Mouse (Mus musculus): ENCODE data around the gene Gm9837. TPM values are rescaled to one million over a fixed set of nuclear protein-coding genes. Genes with fewer than 3 reads are reported as not detected.

Gene Gm9837
- total RNA-seq, 2 experiments from 2014 or later: not detected

DNA sequence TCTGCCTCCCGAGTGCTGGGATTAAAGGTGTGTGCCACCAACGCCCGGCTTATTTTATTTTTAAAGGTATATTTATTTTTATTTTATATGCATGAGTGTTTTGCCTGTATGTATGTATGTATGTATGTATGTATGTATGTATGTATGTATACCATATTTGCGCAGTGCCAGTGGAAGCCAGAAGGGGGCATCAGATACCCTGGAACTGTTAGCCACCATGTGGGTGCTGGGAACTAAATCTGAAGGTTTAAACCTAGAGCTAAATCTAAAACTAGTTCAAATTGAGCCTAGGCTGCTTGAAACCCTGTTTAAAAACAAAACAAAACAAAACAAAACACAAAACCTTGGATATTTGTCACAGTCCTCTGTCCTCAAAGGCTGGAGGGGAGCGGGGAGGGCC, 18.7 kb upstream of the Gm9837 start:
- intact Hi-C loops (cut with DNase I): loop anchor here (5.0 kb wide), 1 partner anchor 93 kb away; no protein-coding TSS in a partner anchor
- DNase-seq: no peak

DNA sequence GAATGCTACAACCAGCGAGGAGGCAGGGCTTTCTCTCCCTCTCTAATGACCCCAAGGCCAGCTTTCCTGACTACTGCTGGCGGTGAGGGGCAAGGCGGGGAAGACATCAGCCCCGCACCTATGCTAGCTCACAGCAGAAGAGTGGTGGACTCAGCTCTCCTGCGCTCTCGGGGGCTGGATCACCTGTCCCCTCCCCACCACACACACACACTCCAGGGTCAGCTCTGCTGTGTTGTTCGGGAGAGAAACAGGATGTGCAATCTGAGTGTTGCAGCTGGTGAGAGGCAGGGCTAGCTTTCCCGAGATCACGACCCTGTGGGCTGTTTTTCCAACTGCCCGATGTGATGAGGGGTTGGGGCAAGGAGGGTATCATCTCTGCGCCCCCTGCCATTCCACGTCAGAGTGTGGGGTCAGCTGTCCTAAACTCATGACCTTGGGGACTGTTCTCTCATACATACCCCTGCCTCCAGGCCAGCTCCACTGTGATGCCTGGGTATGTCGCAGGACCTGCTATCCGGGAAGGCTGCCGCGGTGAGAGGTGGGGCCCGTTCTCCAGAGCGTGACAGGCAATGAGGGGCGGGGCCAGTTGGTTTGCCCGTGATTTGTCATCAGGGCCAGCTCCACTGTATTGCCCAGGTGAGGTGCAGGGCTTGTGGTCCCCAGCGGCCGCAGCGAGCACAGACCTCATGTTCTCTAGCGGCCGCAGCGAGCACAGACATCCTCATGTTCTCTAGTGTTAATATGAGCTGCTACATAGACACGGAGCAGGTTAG, 16.7 kb upstream of the Gm9837 start:
- intact Hi-C loops (cut with DNase I): loop anchor here (5.0 kb wide), 1 partner anchor 95 kb away; no protein-coding TSS in a partner anchor
- no peak for DNase-seq

DNA sequence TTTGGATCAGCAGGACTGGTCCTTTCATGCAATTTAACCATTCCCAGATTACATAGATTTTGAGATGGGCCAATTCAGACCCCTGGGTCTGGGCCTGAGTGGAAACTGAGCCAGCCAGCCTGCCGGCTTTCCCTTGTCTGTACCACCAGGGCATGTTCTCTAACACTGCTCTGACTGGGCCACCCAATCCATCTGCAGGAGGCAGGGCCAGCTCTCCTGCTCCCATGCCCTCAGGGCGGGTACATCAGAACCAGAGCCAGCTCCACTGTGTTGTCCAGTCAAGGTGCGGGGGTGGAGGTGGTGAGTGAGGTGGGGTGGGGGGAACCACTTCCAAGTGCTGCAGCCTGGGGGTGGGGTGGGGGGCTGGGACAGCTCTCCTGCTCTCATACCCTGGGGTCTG, 16.1 kb upstream of the Gm9837 start:
- intact Hi-C loops (cut with DNase I): loop anchor here (5.0 kb wide), 1 partner anchor 96 kb away; no protein-coding TSS in a partner anchor
- no peak for DNase-seq

DNA sequence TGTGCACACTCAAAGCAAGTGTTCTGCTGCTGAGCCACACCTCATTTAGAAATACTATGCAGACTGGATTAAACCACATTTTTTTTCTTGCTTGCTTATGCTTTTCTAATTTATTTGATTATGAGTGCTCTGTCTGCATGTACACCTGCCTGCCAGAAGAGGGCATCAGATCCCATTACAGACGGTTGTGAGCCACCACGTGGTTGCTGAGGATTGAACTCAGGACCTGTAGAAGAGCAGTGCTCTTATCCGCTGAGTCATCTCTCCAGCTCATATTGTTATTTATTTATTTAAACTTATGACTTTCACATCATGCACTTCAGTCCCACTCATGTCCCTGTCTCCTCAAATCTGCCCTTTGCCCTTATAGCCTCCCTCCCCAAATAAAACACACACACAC, 15.4 kb upstream of the Gm9837 start:
- no peak for DNase-seq
- intact Hi-C loops (cut with DNase I): loop anchor here (5.0 kb wide), 1 partner anchor 97 kb away; no protein-coding TSS in a partner anchor

DNA sequence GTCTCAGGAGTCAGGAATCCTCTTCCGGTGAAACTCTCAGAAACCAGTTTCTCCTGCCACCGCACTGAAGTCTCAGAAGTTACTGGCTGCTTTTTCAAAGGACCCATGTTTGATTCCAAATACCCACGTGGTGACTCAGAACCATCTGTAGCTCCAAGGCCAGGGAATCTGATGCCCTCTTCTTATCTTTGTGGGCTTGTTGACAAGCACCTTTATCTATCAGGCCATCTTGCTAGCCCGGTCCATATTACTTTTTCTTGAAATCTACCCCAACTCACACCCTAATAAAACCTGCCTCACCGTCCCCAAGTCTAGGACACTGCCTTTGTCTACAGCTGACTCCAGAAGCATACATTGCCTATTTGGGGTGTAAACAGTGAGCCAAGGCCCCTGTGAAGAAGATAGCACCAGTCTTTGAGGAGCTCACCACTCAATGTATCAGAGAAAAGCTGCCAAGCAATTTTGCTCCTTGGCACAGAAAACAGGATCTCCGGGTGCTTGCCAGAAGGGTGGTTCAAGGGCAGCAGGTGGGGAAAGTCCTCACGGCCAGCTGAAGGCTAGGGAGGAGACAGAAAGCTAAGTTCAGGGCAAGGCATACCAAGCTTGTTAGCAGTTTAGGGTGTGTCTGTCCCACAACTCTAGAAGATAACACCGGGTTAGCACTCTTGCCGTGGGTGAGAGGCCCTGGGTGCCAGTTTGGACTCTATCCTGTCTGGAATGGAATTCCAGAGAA, 13.0 kb upstream of the Gm9837 start:
- no peak for DNase-seq
- intact Hi-C loops (cut with DNase I): no loop called here

DNA sequence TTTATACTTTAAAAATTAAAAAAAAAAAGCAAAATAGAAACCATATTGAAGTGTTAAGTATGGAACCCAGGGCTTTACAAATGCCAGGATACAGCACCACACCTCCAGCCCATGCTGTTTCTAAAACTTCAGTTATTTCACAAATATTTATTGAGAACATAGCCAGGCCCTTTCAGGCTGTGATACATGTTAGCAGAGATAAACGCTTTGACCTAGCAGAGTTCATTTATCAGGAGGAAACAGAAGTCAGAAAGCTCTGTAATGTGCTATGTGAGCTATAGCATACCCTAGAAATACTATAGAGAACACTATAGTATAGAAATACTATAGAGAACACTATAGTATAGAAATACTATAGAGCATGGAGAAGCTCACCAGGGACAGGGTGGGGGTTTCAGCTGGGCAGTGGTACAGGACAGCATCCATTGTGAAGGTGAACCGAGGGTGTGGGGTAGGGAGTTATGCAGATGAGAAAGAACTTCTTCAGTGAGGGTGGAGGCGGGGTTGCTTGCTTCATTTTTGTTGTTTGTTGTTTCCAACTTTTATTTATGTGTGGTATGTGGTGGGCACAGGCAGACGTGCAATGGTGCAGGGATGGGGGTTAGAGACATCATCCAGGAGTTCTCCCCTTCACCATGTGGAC, 10.9 kb upstream of the Gm9837 start:
- intact Hi-C loops (cut with DNase I): no loop called here
- no peak for DNase-seq

DNA sequence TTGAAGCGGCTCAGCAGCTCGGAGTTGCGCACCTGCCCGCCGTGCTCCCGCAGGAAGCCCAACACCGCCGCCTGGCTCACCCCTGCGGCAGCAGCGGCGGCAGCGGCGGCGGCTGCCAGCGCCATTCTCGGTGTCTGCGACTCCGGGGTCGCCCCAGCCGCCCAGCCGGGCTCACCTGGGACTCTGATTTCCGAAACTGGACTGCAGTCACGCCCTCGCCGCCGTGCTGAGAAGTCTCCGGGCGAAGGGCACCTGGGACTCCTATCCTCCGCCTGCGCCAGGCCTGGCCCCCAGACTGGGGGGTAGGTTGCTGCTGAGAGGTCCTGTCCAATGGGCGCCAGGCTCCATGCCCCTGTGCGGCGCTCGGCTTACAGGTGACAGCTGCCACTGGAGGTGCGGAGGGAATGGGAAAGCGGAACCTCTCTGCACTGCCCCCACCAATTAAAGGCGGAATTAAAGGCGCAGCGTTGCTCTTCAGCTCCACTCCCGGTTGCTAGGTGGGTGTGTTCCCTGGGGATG, 9.6 kb upstream of the Gm9837 start, which contains the start of the genes Gm9945 and Sowaha:
TSS of gene Gm9945 (plus strand) at position 384 of the 519 bp plus-strand sequence.
TSS of gene Sowaha (minus strand) at position 492 of the 519 bp plus-strand sequence.
- no peak for DNase-seq
- intact Hi-C loops (cut with DNase I): no loop called here

DNA sequence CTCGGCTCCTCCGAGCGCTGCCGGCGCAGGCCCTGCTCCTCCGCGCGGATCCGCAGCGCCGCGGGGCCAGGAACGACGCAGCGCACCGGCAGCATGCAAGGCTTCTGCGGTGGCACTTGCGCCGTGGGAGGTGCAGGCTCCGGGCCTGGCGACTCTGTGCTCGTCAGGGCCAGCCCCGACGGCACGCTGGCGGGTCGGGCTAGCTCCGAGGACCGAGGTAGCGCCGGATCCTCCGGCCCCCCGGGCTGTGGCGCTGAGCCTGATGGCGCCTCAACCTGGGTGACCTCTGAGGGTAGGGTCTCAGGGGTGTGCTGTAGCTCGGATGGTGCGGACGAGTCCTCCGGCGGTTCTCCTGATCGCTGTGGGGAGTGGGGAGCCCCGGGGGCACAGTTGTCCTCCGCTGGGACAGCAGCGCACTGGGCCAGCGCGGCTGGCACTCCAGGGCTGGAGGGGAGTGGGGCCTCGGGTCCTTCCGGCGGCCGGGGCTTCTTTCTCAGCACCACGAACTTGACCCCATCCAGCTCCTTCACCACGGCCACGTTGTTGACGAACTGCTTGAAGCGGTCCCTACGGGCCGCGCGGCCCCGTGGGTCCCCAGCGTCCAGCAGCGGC, 9.0 kb upstream of the Gm9837 start:
- intact Hi-C loops (cut with DNase I): no loop called here
- peak in 1 of 2 experiments; percentile 17 for DNase-seq

DNA sequence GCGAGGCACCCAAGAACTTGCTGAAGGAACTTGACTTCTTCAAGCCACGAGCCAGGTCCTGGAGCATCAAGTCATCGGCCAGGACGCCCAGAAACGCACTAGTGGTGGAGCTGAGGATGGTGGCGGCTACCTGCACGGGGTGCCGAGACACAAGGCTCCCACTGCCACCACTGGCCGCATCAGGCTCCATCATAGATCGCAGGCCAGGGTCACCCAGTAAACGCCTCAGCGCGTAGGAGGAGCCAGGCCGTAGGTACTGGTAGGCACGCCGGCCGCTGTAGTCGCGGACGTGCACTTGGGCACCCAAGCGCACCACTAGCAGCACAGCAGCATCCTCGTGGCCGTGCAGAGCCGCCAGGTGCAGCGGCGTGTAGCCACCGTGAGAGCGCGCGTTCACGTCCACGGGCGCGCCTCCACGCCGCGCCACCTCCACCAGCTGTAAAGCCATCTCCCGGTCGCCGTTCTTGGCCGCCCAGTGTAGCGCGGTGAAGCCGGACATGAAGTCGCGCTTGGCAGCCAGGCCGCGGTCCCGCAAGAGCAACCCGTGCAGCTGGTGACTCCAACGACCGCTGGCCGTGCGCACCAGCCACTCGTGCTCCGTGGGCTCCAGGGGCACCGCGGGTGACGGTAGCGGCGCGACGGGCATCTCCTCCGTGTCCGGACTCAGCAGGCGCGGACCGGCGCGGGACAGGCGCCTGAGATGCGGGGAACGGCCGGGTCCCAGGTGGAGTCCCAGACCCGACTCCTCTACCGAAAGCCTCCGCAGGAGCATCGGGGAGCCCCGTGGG, 8.3 kb upstream of the Gm9837 start:
- intact Hi-C loops (cut with DNase I): no loop called here
- no peak for DNase-seq

DNA sequence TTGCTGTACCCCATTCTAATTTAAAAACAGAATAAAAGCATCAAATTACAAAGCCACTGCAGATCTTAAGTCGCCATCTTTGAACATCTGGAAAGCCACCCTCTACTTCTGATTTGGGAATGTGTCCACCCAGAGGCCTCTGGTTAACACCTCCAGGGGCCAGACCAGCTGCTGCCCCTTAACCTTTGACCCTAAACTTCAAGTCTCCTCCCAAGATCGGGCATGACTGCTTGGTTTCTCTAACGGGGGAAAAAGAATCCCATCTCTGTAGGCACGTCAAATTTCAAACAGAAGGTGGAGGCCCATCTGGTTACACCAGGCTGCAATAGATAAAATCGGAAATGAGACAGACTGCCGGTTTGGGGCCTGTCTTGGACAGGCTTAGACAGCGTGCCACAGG, 7.6 kb upstream of the Gm9837 start:
- intact Hi-C loops (cut with DNase I): no loop called here

DNA sequence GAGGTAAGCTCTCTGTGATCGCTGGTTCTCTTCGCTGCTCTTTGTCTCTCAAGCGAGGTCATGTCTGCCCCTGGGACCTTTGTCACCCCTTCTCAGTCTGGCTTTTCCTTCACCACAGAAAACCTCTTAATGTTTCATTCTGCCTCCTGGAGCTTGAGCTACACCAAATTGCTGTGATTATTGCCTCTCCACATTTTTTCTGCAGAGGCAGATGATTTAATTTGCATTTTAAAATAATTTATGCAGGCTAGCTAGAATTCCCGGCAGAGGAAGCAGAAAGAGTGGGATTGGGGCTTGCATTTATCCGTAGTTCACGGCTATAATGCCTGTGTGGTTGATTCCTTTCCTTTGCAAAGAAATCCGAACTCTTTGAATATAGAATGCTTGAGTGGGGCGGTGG, 5.3 kb upstream of the Gm9837 start:
- no peak for DNase-seq
- intact Hi-C loops (cut with DNase I): no loop called here

More for the DNA sequence above, 7.6 kb upstream of the Gm9837 start:
- DNase-seq: no peak

DNA sequence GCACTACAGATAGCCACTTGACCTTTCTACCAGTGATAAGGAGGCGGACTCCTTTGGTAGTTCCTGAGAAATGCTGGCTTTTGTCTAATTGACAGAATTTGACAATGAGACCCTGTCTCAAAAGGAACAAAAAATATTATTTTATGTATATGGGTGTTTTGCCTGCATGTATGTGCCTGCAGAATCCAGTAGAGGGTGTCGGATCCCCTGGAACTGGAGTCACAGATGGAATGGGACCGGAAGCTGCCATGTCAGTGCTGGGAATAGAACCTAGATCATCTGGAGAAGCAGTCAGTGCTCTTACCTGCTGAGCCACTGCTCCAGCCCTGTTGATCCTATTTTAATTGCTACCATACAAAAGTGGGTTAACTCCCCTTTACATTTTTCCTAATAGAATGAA, 2.4 kb upstream of the Gm9837 start:
- intact Hi-C loops (cut with DNase I): loop anchor here (5.0 kb wide), 2 partner anchors 95 to 110 kb away; partner anchors contain the start of gene Kif3a
- DNase-seq: no peak

DNA sequence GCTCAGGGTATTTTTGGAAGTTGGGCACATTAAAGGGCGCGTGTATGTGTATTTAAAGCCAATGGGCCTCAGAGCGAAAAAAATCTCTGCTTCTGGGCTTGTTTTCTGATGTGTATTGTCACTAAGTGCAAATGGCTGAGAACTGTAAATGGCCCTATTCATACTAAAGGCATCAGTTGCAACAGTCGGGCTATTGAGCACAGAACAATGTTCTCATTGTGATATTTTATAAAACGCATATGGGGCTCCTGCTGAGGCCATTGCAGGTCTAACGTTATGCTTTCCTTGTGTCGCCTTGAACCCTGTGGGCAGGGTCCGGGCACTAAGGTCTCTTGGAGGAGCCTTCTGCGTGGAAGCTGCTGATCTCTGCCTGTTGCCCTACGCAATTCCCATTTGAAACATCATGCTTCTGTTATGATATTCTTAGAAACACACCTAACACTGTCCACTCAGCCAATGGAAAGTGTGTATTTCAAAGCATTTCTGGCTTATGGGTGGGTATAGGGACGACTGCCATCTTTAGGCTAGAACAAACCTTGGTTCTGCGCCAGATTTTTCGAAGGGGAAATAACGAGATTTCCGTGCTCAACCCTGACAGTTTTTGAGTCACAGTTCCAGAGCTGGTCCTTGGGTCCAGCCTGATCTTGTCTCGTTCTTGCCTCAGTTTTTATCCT, 848 bp downstream of the Gm9837 start:
- no peak for DNase-seq
- intact Hi-C loops (cut with DNase I): loop anchor here (5.0 to 10.0 kb wide), 2 partner anchors 57 to 385 kb away; partner anchors contain the start of gene Gm12216

DNA sequence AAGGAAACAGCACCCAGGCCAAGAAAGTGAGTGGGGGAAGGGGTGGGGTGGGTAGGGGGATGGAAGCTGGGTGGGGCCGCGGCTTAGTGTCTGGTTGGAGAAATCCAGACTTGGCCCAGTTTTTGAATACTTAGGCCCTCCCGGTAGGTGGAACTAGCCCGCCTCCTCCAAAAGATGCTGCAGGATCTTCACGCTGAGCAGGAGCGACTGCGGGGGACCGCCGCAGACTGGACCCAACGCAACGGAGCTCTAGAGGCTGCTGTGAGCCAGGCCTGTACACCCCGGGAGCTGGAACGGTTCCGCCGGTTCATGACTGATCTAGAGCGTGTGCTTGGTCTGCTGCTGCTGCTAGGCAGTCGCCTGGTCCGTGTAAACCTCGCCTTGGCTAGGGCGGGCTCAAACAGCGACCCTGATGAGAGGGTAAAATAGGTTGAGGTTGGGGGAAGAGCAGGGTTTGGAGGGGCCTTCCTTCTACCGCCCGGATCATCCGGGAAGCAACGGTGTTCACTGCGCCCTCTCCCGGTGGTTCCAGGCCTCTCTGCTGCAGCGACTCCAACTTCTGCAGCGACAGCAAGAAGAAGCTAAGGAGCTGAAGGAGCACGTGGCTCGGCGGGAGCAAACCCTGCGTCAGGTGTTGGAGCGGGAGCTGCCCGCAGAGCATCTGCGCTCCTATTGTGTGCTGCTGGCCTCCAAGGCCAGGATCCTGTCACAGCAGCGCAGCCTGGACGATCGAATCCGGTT, 3.9 kb downstream of the Gm9837 start:
- DNase-seq: peak; percentile 80 to 84
- intact Hi-C loops (cut with DNase I): loop anchor here (2.0 to 10.0 kb wide), 3 partner anchors 34 to 388 kb away; partner anchors contain the start of gene Gm12216

DNA sequence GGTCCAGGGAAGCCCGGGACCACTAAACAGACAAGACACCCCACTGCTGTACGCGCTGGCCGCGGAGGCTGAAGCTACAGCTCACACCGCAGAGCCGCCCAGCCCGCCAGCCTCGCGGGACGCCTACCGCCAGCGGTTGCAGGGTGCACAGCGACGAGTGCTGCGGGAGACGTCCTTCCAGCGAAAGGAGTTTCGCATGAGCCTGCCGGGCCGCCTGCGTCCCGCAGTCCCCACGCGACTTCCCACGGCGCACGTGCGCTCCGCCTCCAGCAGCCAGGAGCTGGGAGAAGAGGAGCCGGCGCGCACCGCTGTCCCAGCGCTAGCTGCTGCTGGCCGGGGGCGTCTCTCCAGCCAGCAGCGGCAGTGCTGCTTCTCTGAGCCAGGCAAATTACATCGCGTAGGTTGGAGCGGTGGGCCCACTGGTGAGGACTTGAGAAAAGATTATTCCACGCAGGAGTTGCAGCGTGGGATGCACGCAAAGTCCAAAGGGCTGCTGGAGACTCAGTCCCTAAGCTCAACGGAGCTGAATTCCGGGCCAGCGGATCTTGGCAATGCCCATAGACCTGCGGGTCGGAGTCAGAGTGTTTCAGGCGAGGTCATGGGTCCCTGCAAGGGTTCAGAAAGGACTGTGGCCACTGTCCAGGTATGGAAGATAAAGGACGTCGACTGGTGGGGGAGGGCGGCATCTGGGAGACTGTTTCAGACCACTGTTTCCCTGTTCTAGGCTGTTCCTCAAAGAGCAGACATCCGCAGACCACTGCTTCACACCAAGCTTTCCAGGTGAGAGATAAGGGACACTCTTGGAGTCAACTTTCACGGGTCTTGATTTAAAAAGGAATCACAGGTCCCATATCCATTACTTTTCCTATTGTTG, 6.5 kb downstream of the Gm9837 start:
- intact Hi-C loops (cut with DNase I): loop anchor here (10.0 kb wide), 1 partner anchor 391 kb away; the partner anchor contains the start of gene Gm12216
- DNase-seq: no peak

DNA sequence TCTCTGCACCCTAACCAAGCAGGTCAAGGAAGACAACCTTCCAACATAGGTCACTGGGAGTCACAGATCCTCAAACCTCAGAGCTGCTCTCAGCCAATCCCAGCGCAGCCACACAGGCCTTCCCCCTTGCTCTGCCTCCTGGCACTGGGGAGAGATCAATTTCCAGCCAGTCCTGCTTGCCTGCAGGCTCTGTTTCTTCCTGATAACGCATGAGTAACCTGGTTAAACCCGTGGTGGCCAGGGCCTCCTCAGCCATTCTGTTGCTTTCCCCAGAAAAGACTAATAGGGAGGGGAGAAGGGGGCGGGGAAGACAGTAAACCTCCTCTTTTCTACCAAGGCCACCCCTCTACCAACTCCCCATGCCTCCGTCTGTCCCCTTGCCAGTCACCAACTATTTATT, 8.6 kb downstream of the Gm9837 start:
- no peak for DNase-seq
- intact Hi-C loops (cut with DNase I): loop anchor here (10.0 kb wide), 1 partner anchor 393 kb away; the partner anchor contains the start of gene Gm12216

DNA sequence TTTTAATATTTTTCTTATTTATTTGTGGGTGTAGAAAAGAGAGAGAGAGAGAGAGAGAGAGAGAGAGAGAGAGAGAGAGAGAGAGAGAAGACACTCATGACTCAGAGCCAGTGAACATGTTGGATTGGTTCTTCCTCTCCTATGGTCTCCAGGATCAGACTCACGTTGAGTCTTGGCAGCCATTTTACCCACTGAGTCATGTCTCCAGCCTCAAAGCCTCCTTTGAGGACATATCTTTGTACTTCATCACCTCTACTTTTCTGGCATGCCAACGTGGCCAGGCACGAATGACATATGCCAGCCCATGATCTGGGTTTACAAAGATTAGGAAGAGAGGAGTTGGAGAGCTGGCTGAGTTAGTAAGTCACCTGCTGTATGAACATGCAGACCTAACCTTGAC, 10.1 kb downstream of the Gm9837 start:
- intact Hi-C loops (cut with DNase I): loop anchor here (10.0 kb wide), 1 partner anchor 395 kb away; the partner anchor contains the start of gene Gm12216

More for the DNA sequence above, 10.1 kb downstream of the Gm9837 start:
- DNase-seq: no peak
